8 mouse cellular contexts compared by ENCODE assay signal in the genomic region with DNA sequence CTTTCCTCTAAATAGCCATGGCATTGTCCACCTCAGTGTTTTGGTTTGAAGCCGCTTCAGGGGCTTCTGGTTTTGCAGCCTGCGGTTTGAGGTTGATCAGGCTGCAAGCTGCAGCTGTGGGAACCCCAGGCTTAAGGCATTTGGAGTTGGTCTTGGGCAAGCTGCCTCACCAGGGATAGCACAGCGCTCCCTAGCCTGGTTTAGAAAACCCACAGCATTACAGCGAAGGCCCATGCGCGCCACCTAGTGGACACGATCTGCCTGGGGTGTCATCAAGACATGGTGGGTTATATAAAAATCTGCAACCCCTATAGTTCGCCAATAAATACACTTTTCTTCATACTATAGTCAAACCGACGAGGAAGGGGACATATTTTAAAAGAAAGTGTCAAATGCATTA.
A peak's percentile ranks its signal among the peaks of the same experiment; 100 is the strongest.
DNase-seq lines count a peak whose midpoint lies in the region; ATAC-seq and TF ChIP-seq lines count a peak whose summit lies in the region.

No protein-coding gene starts in this region.

- no peaks in the 10 kb centered on the region for H3K9me3 ChIP-seq in intestine, postnatal 0 days (ENCODE audit: control insufficient read depth)
- H3K9me3 ChIP-seq in midbrain, embryonic 11.5 days (ENCODE audit: control insufficient read depth, low read length), result no peaks in the 10 kb centered on the region

- 5% methylated on average over 10 of the region's 10 CpGs for WGBS in intestine, postnatal 0 days
- 7% methylated on average over 10 of the region's 10 CpGs for WGBS in midbrain, embryonic 11.5 days

- no peak overlapping the region for H3K9ac ChIP-seq in intestine, postnatal 0 days (ENCODE audit: low read depth, low read length)
- H3K9ac ChIP-seq in midbrain, embryonic 11.5 days (ENCODE audit: low read length), result no peak overlapping the region

- intact Hi-C loops in left cerebral cortex, postnatal 4 days (cut with DNase I), result no loop called here

- 0 out of 2 replicates have a peak overlapping the region, but pooled peaks have one; percentile 9 for H3K4me3 ChIP-seq in intestine, postnatal 0 days (ENCODE audit: low read depth, low read length)
- no peak overlapping the region for H3K4me3 ChIP-seq in midbrain, embryonic 11.5 days (ENCODE audit: low read depth, low read length)

- H3K27ac ChIP-seq in intestine, postnatal 0 days (ENCODE audit: low read depth, low read length), result no peak overlapping the region
- no peak overlapping the region for H3K27ac ChIP-seq in midbrain, embryonic 11.5 days (ENCODE audit: low read depth, low read length)

- DNase-seq in adrenal gland, adult 8-10 months, result peak; percentile 79
- peak; percentile 84 for DNase-seq in embryo, embryonic 9.5 days (ENCODE audit: extremely low spot score)
- DNase-seq in left cerebral cortex, postnatal 4 days, result peak; percentile 93
- peak; percentile 99 for DNase-seq in midbrain, embryonic 11.5 days (ENCODE audit: low spot score, missing footprints)
- peak; percentile 76 to 82 for DNase-seq in right cerebral cortex, postnatal 36 days (ENCODE audit: low spot score in 2 of 2)
- DNase-seq in urinary bladder, postnatal 4 days (ENCODE audit: low spot score in 2 of 2), result peak; percentile 77 to 92

- TF ChIP-seq CTCF in intestine, postnatal 0 days (IDR thresholded peaks at IDR 0.05; ENCODE audit: low read depth), result peak; percentile 97

- H3K4me2 ChIP-seq in intestine, postnatal 0 days (replicated peaks; ENCODE audit: low read depth), result peak overlapping the region; percentile 48
- peak overlapping the region; percentile 48 for H3K4me2 ChIP-seq in midbrain, embryonic 11.5 days

- no peaks in the 10 kb centered on the region for H3K36me3 ChIP-seq in intestine, postnatal 0 days (ENCODE audit: control insufficient read depth, insufficient read depth)
- no peaks in the 10 kb centered on the region for H3K36me3 ChIP-seq in midbrain, embryonic 11.5 days (ENCODE audit: control insufficient read depth, insufficient read depth, low read length)

- H3K4me1 ChIP-seq in intestine, postnatal 0 days (replicated peaks; ENCODE audit: control insufficient read depth, insufficient read depth, low read length), result no peaks in the 10 kb centered on the region
- peaks cover 4% of the 10 kb centered on the region; the same call in 1 of the 2 replicates for H3K4me1 ChIP-seq in midbrain, embryonic 11.5 days (ENCODE audit: control insufficient read depth, insufficient read depth, low read length)

- H3K27me3 ChIP-seq in intestine, postnatal 0 days (replicated peaks; ENCODE audit: control insufficient read depth, insufficient read depth, low read length), result peaks cover 27% of the 10 kb centered on the region
- H3K27me3 ChIP-seq in midbrain, embryonic 11.5 days (ENCODE audit: control insufficient read depth, insufficient read depth, low read length), result peaks cover 3% of the 10 kb centered on the region; the same call in 1 of the 2 replicates

- ATAC-seq in granulocyte monocyte progenitor cell, adult 5-6 weeks (replicated peaks; ENCODE audit: poor library complexity, severe bottlenecking), result peak; percentile 94
- ATAC-seq in intestine, postnatal 0 days, result peak; percentile 43; the same call in 1 of the 2 replicates
- peak; percentile 59 for ATAC-seq in midbrain, embryonic 11.5 days (ENCODE audit: low FRiP score)

Comparison
In these comparisons a context has a peak if more than half of its experiments do, and no peak if none do; other contexts are left out.
1. ATAC-seq: peak in every context shown above with its lines; median percentile 94 in granulocyte monocyte progenitor cell, adult 5-6 weeks; 59 in midbrain, embryonic 11.5 days; 43 in intestine, postnatal 0 days.